ENCODE assay signal across 1 mouse cellular context in the genomic region with DNA sequence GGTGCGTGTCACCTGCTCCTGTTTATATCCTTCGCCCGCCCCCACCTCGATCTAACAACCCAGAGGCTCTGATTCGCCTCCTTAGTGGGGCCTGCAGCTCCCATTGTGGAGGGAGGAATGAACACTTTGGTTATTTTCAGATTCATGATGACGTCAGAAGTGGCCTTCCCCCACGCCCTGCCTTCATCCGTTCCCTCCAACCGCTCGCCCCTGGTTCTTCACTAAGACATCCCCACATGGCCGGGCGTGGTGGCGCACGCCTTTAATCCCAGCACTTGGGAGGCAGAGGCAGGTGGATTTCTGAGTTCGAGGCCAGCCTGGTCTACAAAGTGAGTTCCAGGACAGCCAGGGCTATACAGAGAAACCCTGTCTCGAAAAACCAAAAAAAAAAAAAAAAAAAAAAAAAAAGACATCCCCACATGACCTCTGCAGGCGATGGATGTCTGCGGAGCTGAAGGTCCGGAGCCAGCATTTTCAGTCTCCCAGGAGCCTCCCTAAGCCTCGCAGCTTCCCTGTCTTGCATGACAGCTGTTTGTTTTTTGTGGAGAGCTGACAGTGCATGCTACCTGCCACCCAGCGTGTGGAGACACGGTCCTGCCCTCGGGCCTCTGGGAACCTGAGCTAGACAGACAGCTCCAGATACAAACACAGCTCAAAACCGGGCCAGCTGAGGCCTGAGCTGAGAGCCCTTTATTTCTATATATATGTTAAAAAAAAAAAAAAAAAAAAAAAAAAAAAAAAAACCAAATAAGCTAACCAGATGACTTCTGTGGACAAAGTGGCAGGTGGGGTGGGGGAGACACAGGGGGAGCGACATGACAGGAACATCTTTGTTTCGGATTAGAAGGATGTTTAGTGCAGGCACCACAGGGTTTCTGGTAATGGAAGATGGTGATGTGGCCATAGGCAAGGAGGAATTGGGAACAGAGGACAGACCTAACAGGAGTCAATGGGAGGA.
TF ChIP-seq lines count a peak whose summit lies in the region.

No protein-coding gene starts in this region.

TF ChIP-seq in CH12.LX, 34 proteins besides CTCF, POLR2A, EP300 and RAD21 (continued from another document):
- TF ChIP-seq MYC (IDR thresholded peaks at IDR 0.05; ENCODE audit: low read depth, low read length): no peak
- no peak for TF ChIP-seq PAX5 (IDR thresholded peaks at IDR 0.05; ENCODE audit: low read length)
- 0 out of 2 replicates have a peak, but pooled peaks have one; percentile 29 for TF ChIP-seq MXI1 (IDR thresholded peaks at IDR 0.05; ENCODE audit: low read depth, low read length)
- no peak for TF ChIP-seq BHLHE40 (IDR thresholded peaks at IDR 0.05; ENCODE audit: low read depth, low read length)
- TF ChIP-seq MAZ (IDR thresholded peaks at IDR 0.05; ENCODE audit: low read depth, low read length): no peak
- TF ChIP-seq KAT2A (IDR thresholded peaks at IDR 0.05; ENCODE audit: insufficient replicate concordance, low read length): no peak
- no peak for TF ChIP-seq E2F4 (IDR thresholded peaks at IDR 0.05; ENCODE audit: insufficient replicate concordance, low read depth, low read length)
- TF ChIP-seq HCFC1 (IDR thresholded peaks at IDR 0.05; ENCODE audit: low read depth, low read length): no peak
- no peak for TF ChIP-seq GABPA (IDR thresholded peaks at IDR 0.05; ENCODE audit: insufficient replicate concordance, low read depth, low read length)
- no peak for TF ChIP-seq ZC3H11A (IDR thresholded peaks at IDR 0.05; ENCODE audit: low read depth, low read length)
- TF ChIP-seq ZKSCAN1 (IDR thresholded peaks at IDR 0.05; ENCODE audit: borderline replicate concordance, low read depth, low read length): no peak
- peak; percentile 89 for TF ChIP-seq MEF2A (IDR thresholded peaks at IDR 0.05; ENCODE audit: borderline replicate concordance, low read depth, low read length)
- no peak for TF ChIP-seq USF2 (conservative IDR thresholded peaks at IDR 0.05; ENCODE audit: low read depth, low read length)
- peak; percentile 46 for TF ChIP-seq IRF4 (IDR thresholded peaks at IDR 0.05; ENCODE audit: low read depth, low read length)
- no peak for TF ChIP-seq MAX (IDR thresholded peaks at IDR 0.05; ENCODE audit: low read length)
- TF ChIP-seq NELFE (IDR thresholded peaks at IDR 0.05; ENCODE audit: low read depth, low read length): no peak
- TF ChIP-seq JUN (IDR thresholded peaks at IDR 0.05; ENCODE audit: insufficient read depth, low read depth, low read length): peak; percentile 54
- no peak for TF ChIP-seq NRF1 (IDR thresholded peaks at IDR 0.05; ENCODE audit: low read depth, low read length)
- TF ChIP-seq UBTF (IDR thresholded peaks at IDR 0.05; ENCODE audit: low read depth, low read length): no peak
- TF ChIP-seq POLR2AphosphoS2 (IDR thresholded peaks at IDR 0.05; ENCODE audit: low read depth, low read length): no peak
- TF ChIP-seq ETS1 (conservative IDR thresholded peaks at IDR 0.05; ENCODE audit: low read depth, low read length): peak; percentile 38; the same call in 1 of the 2 replicates
- TF ChIP-seq CHD2 (IDR thresholded peaks at IDR 0.05; ENCODE audit: low read length): no peak; the same call in 1 of the 2 replicates
- TF ChIP-seq USF1 (IDR thresholded peaks at IDR 0.05; ENCODE audit: low read depth, low read length): no peak
